Mouse (Mus musculus) heart, adult 2 months (tissue): ENCODE measurements around the gene Top2a. TPM values are rescaled to one million over a fixed set of nuclear protein-coding genes. Genes with fewer than 3 reads are reported as not detected.

Experiments used
- DNase-seq, 2 experiments: peaks; one replicate each; pipeline ENCODE4 v3.0.0; 2021
- H3K27ac ChIP-seq: fragments of 200-600 bp; 2 replicates; pipeline ENCODE4 v1.8.1; 2022
- H3K27me3 ChIP-seq: fragments of 200-500 bp; 2 replicates; pipeline ENCODE4 v1.6.1; 2012; ENCODE audit warnings: mild to moderate bottlenecking, low read length, inconsistent platforms, mixed read lengths; ENCODE audit not compliant: control insufficient read depth, insufficient read depth
- H3K36me3 ChIP-seq: fragments of 200-500 bp; 2 replicates; pipeline ENCODE4 v1.6.1; 2012; ENCODE audit warnings: low read length, inconsistent platforms; ENCODE audit not compliant: control insufficient read depth, insufficient read depth
- H3K4me1 ChIP-seq: fragments of 200-500 bp; 2 replicates; pipeline ENCODE4 v1.6.1; 2011; ENCODE audit warnings: low read length; ENCODE audit not compliant: control insufficient read depth, insufficient read depth
- H3K4me3 ChIP-seq: fragments of 200-600 bp; 2 replicates; pipeline ENCODE4 v1.8.1; 2022
- H3K79me2 ChIP-seq: fragments of 200-500 bp; replicated peaks from 2 replicates; pipeline ENCODE4 v1.6.1; 2012; ENCODE audit warnings: mild to moderate bottlenecking, inconsistent platforms, low read length, moderate library complexity, mixed read lengths; ENCODE audit not compliant: control insufficient read depth, insufficient read depth
- H3K9ac ChIP-seq: fragments of 200-500 bp; 2 replicates; pipeline ENCODE4 v1.6.1; 2012; ENCODE audit warnings: low read depth, mild to moderate bottlenecking, control low read depth, inconsistent platforms, low read length, mixed read lengths
- CTCF ChIP-seq: fragments of 200-600 bp; IDR thresholded peaks from 2 replicates; pipeline ENCODE4 v1.8.1; 2022; ENCODE audit warnings: antibody characterized with exemption, mild to moderate bottlenecking, moderate library complexity
- EP300 ChIP-seq: fragments of 200-500 bp; IDR thresholded peaks from 2 replicates; pipeline ENCODE4 v1.6.1; 2011; ENCODE audit warnings: low read depth, low read length, control low read depth; ENCODE audit not compliant: insufficient read depth
- POLR2A ChIP-seq: fragments of 200-500 bp; IDR thresholded peaks from 2 replicates; pipeline ENCODE4 v1.6.1; 2011; ENCODE audit warnings: mild to moderate bottlenecking, low read depth, low read length, control low read depth; ENCODE audit not compliant: insufficient read depth
- WGBS: fragments of 180-500 bp; shearing (Covaris S2); methylation state at CpG from one replicate; pipeline ENCODE4 v1.1.7; 2018; 5-methylcytosine and 5-hydroxymethylcytosine counted together
- intact Hi-C: fragments of 180-260 bp; cut with DNase I; formaldehyde crosslinking; loops from one replicate; pipeline ENCODE4 v1.15.1; 2025
- polyA plus RNA-seq: library from polyadenylated mRNA; depleted of rRNA; stranded (reverse); fragments of >200 nt; gene quantifications from 2 replicates; pipeline ENCODE4 v1.2.3, GENCODE M21; 2012
- total RNA-seq, 2 experiments: library from RNA; stranded (reverse); gene quantifications; 2 replicates each; pipeline ENCODE4 v1.2.3; 2021

Gene Top2a
- total and polyA plus RNA-seq, 3 experiments, result 0.27 to 2.3 (median 1.4) TPM

GRCm38 (mm10) chr11:98985542-98985941 is 38.4 kb downstream of the Top2a start:
- no peaks in the 10 kb centered on the region; the same call in 1 of the 2 replicates for H3K27me3 ChIP-seq
- H3K27ac ChIP-seq, result no peak overlapping the region
- peak; percentile 51 to 74 for DNase-seq
- no peak overlapping the region for H3K9ac ChIP-seq
- WGBS, result 60% methylated on average over 7 of the region's 7 CpGs
- H3K36me3 ChIP-seq, result no peaks in the 10 kb centered on the region
- intact Hi-C loops, result no loop called here
- TF ChIP-seq POLR2A (no peak), EP300 (peak; percentile 66; the same call in 1 of the 2 replicates)
- H3K79me2 ChIP-seq, result no peaks in the 10 kb centered on the region
- peaks cover 2% of the 10 kb centered on the region for H3K4me1 ChIP-seq
- H3K4me3 ChIP-seq, result no peak overlapping the region

- TF ChIP-seq CTCF, result no peak
- TF ChIP-seq EP300, result no peak
- TF ChIP-seq POLR2A, result no peak
- Histone ChIP-seq H3K4me3 (no peak overlapping the region), H3K79me2 (no peaks in the 10 kb centered on the region), H3K36me3 (no peaks in the 10 kb centered on the region), H3K27ac (no peak overlapping the region), H3K9ac (no peak overlapping the region), H3K4me1 (peaks cover 2% of the 10 kb centered on the region), H3K27me3 (no peaks in the 10 kb centered on the region; the same call in 1 of the 2 replicates)
- 62% methylated on average over 8 of the region's 8 CpGs for WGBS
- intact Hi-C loops, result loop anchor here (2.0 to 5.0 kb wide), 2 partner anchors 79 to 167 kb away; no protein-coding TSS in a partner anchor
- DNase-seq, result no peak
Observed at GRCm38 (mm10) chr11:98983551-98983950, 40.4 kb downstream of the Top2a start.

DNA sequence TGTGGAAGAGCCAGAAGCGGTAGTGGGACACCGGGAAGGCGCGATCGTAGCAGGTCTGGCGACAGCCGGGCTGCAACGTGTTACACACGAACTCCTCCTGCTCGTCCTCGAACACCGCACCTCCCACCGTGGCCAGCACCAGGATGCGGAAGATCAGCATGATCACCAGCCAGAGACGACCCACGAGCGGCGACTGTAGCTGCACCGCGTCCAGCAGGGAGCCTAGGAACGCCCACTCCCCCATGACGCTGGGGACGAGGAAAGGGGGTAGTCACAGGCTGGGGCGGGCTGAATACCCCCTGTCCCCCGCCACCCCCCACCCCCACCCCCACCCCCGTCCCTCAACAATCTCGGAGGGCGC is 41.2 kb downstream of the Top2a start, which contains the start of gene Gjd3:
Gene Gjd3, minus strand, starts transcription at position 244 of the 361 bp plus-strand sequence.
- intact Hi-C loops, result loop anchor here (2.0 to 5.0 kb wide), 2 partner anchors 80 to 168 kb away; no protein-coding TSS in a partner anchor
- 7% methylated on average over 28 of the region's 28 CpGs for WGBS
- H3K27ac ChIP-seq, result no peak within 1 kb of the TSS
- peak within 1 kb of the TSS; percentile 57 for H3K4me3 ChIP-seq
- H3K9ac ChIP-seq, result peak within 1 kb of the TSS; percentile 57
- H3K4me1 ChIP-seq, result peaks cover 2% of the 10 kb centered on the region
- no peaks in the 10 kb centered on the region for H3K36me3 ChIP-seq
- no peak for TF ChIP-seq POLR2A
- no peak for TF ChIP-seq EP300
- TF ChIP-seq CTCF, result no peak
- H3K27me3 ChIP-seq, result no peaks in the 10 kb centered on the region; the same call in 1 of the 2 replicates
- H3K79me2 ChIP-seq, result no peaks in the 10 kb centered on the region
- no peak for DNase-seq

- H3K9ac ChIP-seq, result peak overlapping the region; percentile 57
- no peak overlapping the region for H3K27ac ChIP-seq
- no peaks in the 10 kb centered on the region; the same call in 1 of the 2 replicates for H3K27me3 ChIP-seq
- no peaks in the 10 kb centered on the region for H3K79me2 ChIP-seq
- no peaks in the 10 kb centered on the region for H3K36me3 ChIP-seq
- H3K4me1 ChIP-seq, result peaks cover 2% of the 10 kb centered on the region
- DNase-seq, result peak; percentile 70 to 75
- H3K4me3 ChIP-seq, result peak overlapping the region; percentile 57
- under 1% methylated on average over 94 of the region's 94 CpGs for WGBS
- TF ChIP-seq POLR2A (no peak), EP300 (no peak), CTCF (peak; percentile 78)
- intact Hi-C loops, result loop anchor here (2.0 to 5.0 kb wide), 2 partner anchors 80 to 169 kb away; no protein-coding TSS in a partner anchor
Observed at GRCm38 (mm10) chr11:98981997-98982772, 41.8 kb downstream of the Top2a start.

- H3K27ac ChIP-seq, result no peak overlapping the region
- no peak for DNase-seq
- no peaks in the 10 kb centered on the region for H3K36me3 ChIP-seq
- TF ChIP-seq POLR2A (no peak), EP300 (no peak), CTCF (no peak)
- peak overlapping the region; percentile 57 for H3K9ac ChIP-seq
- peaks cover 2% of the 10 kb centered on the region for H3K4me1 ChIP-seq
- WGBS, result 42% methylated on average over 20 of the region's 20 CpGs
- intact Hi-C loops, result loop anchor here (5.0 kb wide), 1 partner anchor 81 kb away; no protein-coding TSS in a partner anchor
- H3K79me2 ChIP-seq, result no peaks in the 10 kb centered on the region
- peak overlapping the region; percentile 57 for H3K4me3 ChIP-seq
- H3K27me3 ChIP-seq, result no peaks in the 10 kb centered on the region; the same call in 1 of the 2 replicates
Observed at GRCm38 (mm10) chr11:98981289-98981996, 42.5 kb downstream of the Top2a start.
